Mouse (Mus musculus) neural tube, embryonic 14.5 days (tissue): ENCODE data around the gene Igf2bp2. TPM values are rescaled to one million over a fixed set of nuclear protein-coding genes. Genes with fewer than 3 reads are reported as not detected.
A peak's percentile ranks its signal among the peaks of the same experiment; 100 is the strongest.

Experiments used
- ATAC-seq: fragments of 200-750 bp; cut with Nextera tagmentation; 2 replicates; pipeline ENCODE4 v1.8.0; 2017; ENCODE audit warnings: low read depth, mild to moderate bottlenecking, moderate TSS enrichment, moderate library complexity
- H3K27ac ChIP-seq: fragments of 300-500 bp; sonication (generic); 2 replicates; pipeline ENCODE4 v1.5.1; 2014; ENCODE audit warnings: low read depth, mild to moderate bottlenecking, control low read depth, low read length, moderate library complexity, mixed read lengths
- H3K27me3 ChIP-seq: fragments of 300-500 bp; sonication (generic); 2 replicates; pipeline ENCODE4 v1.6.1; 2014; ENCODE audit warnings: low read length; ENCODE audit not compliant: control insufficient read depth, insufficient read depth
- H3K36me3 ChIP-seq: fragments of 300-500 bp; sonication (generic); 2 replicates; pipeline ENCODE4 v1.6.1; 2014; ENCODE audit warnings: low read length, mixed read lengths; ENCODE audit not compliant: control insufficient read depth, insufficient read depth
- H3K4me1 ChIP-seq: fragments of 300-500 bp; sonication (generic); 2 replicates; pipeline ENCODE4 v1.6.1; 2014; ENCODE audit warnings: low read length; ENCODE audit not compliant: control insufficient read depth, insufficient read depth
- H3K4me2 ChIP-seq: fragments of 300-500 bp; sonication (generic); 2 replicates; pipeline ENCODE4 v1.6.1; 2014; ENCODE audit warnings: mild to moderate bottlenecking, low read depth, low read length, control low read depth
- H3K4me3 ChIP-seq: fragments of 300-500 bp; sonication (generic); 2 replicates; pipeline ENCODE4 v1.5.1; 2014; ENCODE audit warnings: low read depth, low read length, control low read depth, mixed read lengths
- H3K9ac ChIP-seq: fragments of 300-500 bp; sonication (generic); replicated peaks from 2 replicates; pipeline ENCODE4 v1.6.1; 2014; ENCODE audit warnings: low read depth, mild to moderate bottlenecking, control low read depth, low read length, mixed read lengths
- H3K9me3 ChIP-seq: fragments of 300-500 bp; sonication (generic); 2 replicates; pipeline ENCODE4 v1.6.1; 2016; ENCODE audit warnings: low read length; ENCODE audit not compliant: control insufficient read depth
- WGBS: fragments of 180-500 bp; shearing (Covaris S2); extraction: QIAGEN DNeasy Blood & Tissue Kit; methylation state at CpG from one replicate; pipeline ENCODE4 v1.1.7; 2014; 5-methylcytosine and 5-hydroxymethylcytosine counted together
- polyA plus RNA-seq: library from polyadenylated mRNA; unstranded; fragments of >200 nt; fragmentation: Nextera tagmentation; extraction: Ambion mirVana; gene quantifications from 2 replicates; pipeline ENCODE4 v1.2.1, GENCODE M21; 2014

The Igf2bp2 gene
- polyA plus RNA-seq: 16.6 and 28.2 TPM in 2 replicates

DNA sequence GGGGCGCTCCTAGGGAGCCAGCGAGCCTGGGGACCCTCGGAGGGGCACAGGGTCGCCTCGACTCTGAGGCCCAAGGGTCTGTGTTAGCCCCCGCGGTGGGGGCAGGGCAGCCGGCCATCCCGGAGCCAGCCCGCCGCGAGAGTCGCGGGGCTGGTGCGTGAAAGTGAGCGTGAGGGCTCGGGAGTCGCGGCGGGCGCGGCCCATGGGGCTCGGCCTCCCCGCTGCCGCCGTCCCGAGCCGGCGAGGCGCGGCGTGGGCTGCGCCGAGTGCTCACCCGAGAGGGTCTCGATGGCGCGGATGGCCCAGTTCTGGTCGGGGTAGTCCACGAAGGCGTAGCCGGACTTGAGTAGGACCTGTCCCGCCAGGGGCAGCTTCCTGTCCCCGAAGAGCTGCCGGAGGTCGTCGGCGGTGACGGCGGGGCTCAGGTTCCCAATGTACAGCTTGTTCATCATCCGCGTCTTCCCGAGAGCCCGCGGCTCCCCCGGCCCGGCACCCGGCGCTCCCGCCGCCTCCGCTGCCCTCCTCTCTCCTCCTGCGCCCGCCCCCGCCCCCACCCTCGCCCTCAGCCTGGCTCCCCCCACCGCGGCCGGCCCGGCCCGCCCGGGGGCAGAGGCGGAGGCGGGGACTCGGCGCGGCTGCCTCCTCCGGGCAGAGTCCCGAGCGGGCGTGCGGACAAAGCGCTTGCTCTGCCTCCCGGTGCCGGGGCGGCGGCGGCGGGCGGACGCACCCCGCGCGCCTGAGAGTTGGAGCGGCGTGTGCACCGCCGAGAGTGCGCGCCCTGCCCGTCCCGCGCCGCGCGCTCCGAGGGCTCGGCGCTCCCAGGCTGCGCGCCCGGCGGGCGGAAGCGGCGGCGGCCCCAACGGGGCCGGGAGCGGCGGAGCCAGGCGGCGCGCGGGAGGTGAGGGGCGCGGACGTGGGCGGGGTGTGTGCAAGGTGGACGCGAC is at the start of gene Igf2bp2:
Gene Igf2bp2, minus strand, starts transcription at position 788 of the 944 bp plus-strand sequence.
- peak within 1 kb of the TSS; percentile 80 for H3K27ac ChIP-seq
- peak; percentile 79 for ATAC-seq
- H3K9ac ChIP-seq: peak within 1 kb of the TSS; percentile 86
- H3K4me1 ChIP-seq: peaks cover 17% of the 10 kb centered on the region
- H3K36me3 ChIP-seq: no peaks in the 10 kb centered on the region
- H3K4me3 ChIP-seq: peak within 1 kb of the TSS; percentile 94
- H3K27me3 ChIP-seq: no peaks in the 10 kb centered on the region
- H3K4me2 ChIP-seq: peak within 1 kb of the TSS; percentile 80
- WGBS: under 1% methylated on average over 90 of the region's 131 CpGs
- H3K9me3 ChIP-seq: no peaks in the 10 kb centered on the region

GRCm38 (mm10) chr16:22203501-22203900 is 40.4 kb upstream of the Igf2bp2 start:
- H3K27ac ChIP-seq: no peak overlapping the region
- ATAC-seq: no peak
- no peak overlapping the region for H3K4me3 ChIP-seq
- H3K9me3 ChIP-seq: no peaks in the 10 kb centered on the region
- H3K36me3 ChIP-seq: no peaks in the 10 kb centered on the region
- H3K4me1 ChIP-seq: no peaks in the 10 kb centered on the region
- WGBS: 90% methylated on average over 1 of the region's 1 CpGs
- no peak overlapping the region for H3K9ac ChIP-seq
- no peaks in the 10 kb centered on the region for H3K27me3 ChIP-seq
- H3K4me2 ChIP-seq: no peak overlapping the region

DNA sequence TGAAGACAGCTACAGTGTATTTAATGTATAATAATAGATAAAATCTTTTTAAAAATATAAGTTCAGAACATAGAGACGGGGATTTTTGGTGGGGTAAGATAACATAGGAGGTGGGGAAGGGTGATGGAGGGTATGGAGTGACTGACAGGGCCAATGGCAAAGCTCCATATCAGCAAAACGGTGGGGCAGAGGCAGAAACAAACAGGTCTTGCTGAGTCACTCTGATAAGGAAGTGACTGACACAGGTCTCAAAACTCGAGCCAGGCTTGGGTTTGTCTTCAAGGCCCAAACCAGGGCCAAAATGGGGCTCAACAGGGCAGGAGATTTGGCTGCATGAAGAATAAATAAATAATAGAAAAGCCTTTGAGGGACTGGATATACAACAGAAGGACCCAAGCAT is 38.8 kb upstream of the Igf2bp2 start:
- no peak overlapping the region for H3K9ac ChIP-seq

GRCm38 (mm10) chr16:22200476-22200875 is 37.4 kb upstream of the Igf2bp2 start:
- Histone ChIP-seq H3K9me3 (no peaks in the 10 kb centered on the region), H3K4me3 (no peak overlapping the region), H3K4me1 (no peaks in the 10 kb centered on the region), H3K9ac (no peak overlapping the region), H3K36me3 (no peaks in the 10 kb centered on the region), H3K27ac (no peak overlapping the region), H3K27me3 (no peaks in the 10 kb centered on the region), H3K4me2 (no peak overlapping the region)
- 67% methylated on average over 1 of the region's 1 CpGs for WGBS
- no peak for ATAC-seq

More for the DNA sequence above, 38.8 kb upstream of the Igf2bp2 start:
- H3K27me3 ChIP-seq: no peaks in the 10 kb centered on the region
- WGBS: 73% methylated on average over 3 of the region's 3 CpGs
- H3K27ac ChIP-seq: no peak overlapping the region
- ATAC-seq: no peak
- H3K9me3 ChIP-seq: no peaks in the 10 kb centered on the region
- no peak overlapping the region for H3K4me3 ChIP-seq
- H3K4me1 ChIP-seq: no peaks in the 10 kb centered on the region
- no peaks in the 10 kb centered on the region for H3K36me3 ChIP-seq
- H3K4me2 ChIP-seq: no peak overlapping the region

- WGBS: 79% methylated on average over 12 of the region's 12 CpGs
- H3K27me3 ChIP-seq: no peaks in the 10 kb centered on the region
- H3K36me3 ChIP-seq: no peaks in the 10 kb centered on the region
- no peak overlapping the region for H3K9ac ChIP-seq
- no peak for ATAC-seq
- no peaks in the 10 kb centered on the region for H3K9me3 ChIP-seq
- no peaks in the 10 kb centered on the region for H3K4me1 ChIP-seq
- no peak overlapping the region for H3K27ac ChIP-seq
- no peak overlapping the region for H3K4me2 ChIP-seq
- no peak overlapping the region for H3K4me3 ChIP-seq
These were observed 24.3 kb upstream of the Igf2bp2 start for GRCm38 (mm10) chr16:22187366-22187765.

GRCm38 (mm10) chr16:22185411-22185810 is 22.3 kb upstream of the Igf2bp2 start:
- WGBS: 81% methylated on average over 3 of the region's 3 CpGs
- H3K4me3 ChIP-seq: no peak overlapping the region

GRCm38 (mm10) chr16:22184113-22184512 is 21.0 kb upstream of the Igf2bp2 start:
- WGBS: 93% methylated on average over 5 of the region's 5 CpGs
- H3K4me1 ChIP-seq: no peaks in the 10 kb centered on the region
- no peak overlapping the region for H3K27ac ChIP-seq
- H3K9ac ChIP-seq: no peak overlapping the region
- no peak for ATAC-seq
- no peaks in the 10 kb centered on the region for H3K9me3 ChIP-seq
- H3K4me3 ChIP-seq: no peak overlapping the region
- no peak overlapping the region for H3K4me2 ChIP-seq
- H3K27me3 ChIP-seq: no peaks in the 10 kb centered on the region
- H3K36me3 ChIP-seq: no peaks in the 10 kb centered on the region

More at GRCm38 (mm10) chr16:22185411-22185810, 22.3 kb upstream of the Igf2bp2 start:
- H3K4me2 ChIP-seq: no peak overlapping the region
- no peak overlapping the region for H3K9ac ChIP-seq
- H3K9me3 ChIP-seq: no peaks in the 10 kb centered on the region
- ATAC-seq: no peak
- H3K4me1 ChIP-seq: no peaks in the 10 kb centered on the region
- H3K36me3 ChIP-seq: no peaks in the 10 kb centered on the region
- no peaks in the 10 kb centered on the region for H3K27me3 ChIP-seq
- H3K27ac ChIP-seq: no peak overlapping the region

DNA sequence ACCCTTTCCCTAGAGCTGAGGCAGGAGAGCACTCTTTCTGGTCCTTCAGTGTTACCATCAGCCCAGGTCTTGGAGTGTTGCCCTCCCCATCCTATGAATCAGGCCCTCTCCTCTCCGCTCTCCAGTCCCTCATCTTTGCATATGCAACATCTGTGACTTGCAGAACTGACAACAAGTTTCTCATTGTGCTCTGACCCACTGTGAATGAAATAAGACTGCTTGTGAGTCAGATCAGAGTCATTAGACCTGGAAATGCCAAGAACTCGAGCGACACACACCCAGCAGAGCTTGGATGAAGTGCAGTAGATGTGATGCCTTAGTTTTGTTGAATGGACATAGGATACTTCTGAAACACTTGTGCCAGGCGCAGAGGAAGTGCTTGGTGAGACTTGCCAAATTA is 19.2 kb upstream of the Igf2bp2 start:
- no peak for ATAC-seq
- Histone ChIP-seq H3K4me3 (no peak overlapping the region), H3K4me2 (no peak overlapping the region), H3K36me3 (no peaks in the 10 kb centered on the region), H3K9me3 (no peaks in the 10 kb centered on the region), H3K27ac (no peak overlapping the region), H3K27me3 (no peaks in the 10 kb centered on the region), H3K4me1 (no peaks in the 10 kb centered on the region), H3K9ac (no peak overlapping the region)
- WGBS: 92% methylated on average over 4 of the region's 4 CpGs

- no peaks in the 10 kb centered on the region for H3K4me1 ChIP-seq
- no peak overlapping the region for H3K27ac ChIP-seq
- no peak overlapping the region for H3K4me3 ChIP-seq
- H3K4me2 ChIP-seq: no peak overlapping the region
- 71% methylated on average over 3 of the region's 3 CpGs for WGBS
- H3K27me3 ChIP-seq: no peaks in the 10 kb centered on the region
- no peaks in the 10 kb centered on the region for H3K9me3 ChIP-seq
- no peak for ATAC-seq
- no peak overlapping the region for H3K9ac ChIP-seq
- H3K36me3 ChIP-seq: no peaks in the 10 kb centered on the region
These were observed 15.7 kb upstream of the Igf2bp2 start for GRCm38 (mm10) chr16:22178793-22179192.
